Mouse (Mus musculus) small intestine, adult 2 months (tissue): ENCODE results near the gene Rab6b. TPM values are rescaled to one million over a fixed set of nuclear protein-coding genes. Genes with fewer than 3 reads are reported as not detected.
"Not testable (repeated sequence)": the region's sequence is repeated elsewhere in the genome, so short reads cannot be mapped to it uniquely, and the experiment has no call there.

ENCODE experiments used
- H3K27ac ChIP-seq: fragments of 200-500 bp; 2 replicates; pipeline ENCODE4 v1.5.1; 2012; ENCODE audit warnings: low read depth, low read length, control low read depth, inconsistent platforms; ENCODE audit not compliant: insufficient read depth
- H3K27me3 ChIP-seq: fragments of 200-500 bp; 2 replicates; pipeline ENCODE4 v1.6.1; 2012; ENCODE audit warnings: mild to moderate bottlenecking, moderate library complexity, low read length, inconsistent platforms; ENCODE audit not compliant: control insufficient read depth, insufficient read depth
- H3K36me3 ChIP-seq: fragments of 200-500 bp; 2 replicates; pipeline ENCODE4 v1.6.1; 2012; ENCODE audit warnings: mild to moderate bottlenecking, low read length, control low read depth, inconsistent platforms; ENCODE audit not compliant: control insufficient read depth, insufficient read depth
- H3K4me1 ChIP-seq: fragments of 200-500 bp; 2 replicates; pipeline ENCODE4 v1.6.1; 2012; ENCODE audit warnings: low read length, inconsistent platforms, mixed read lengths; ENCODE audit not compliant: control insufficient read depth, insufficient read depth, insufficient read length
- H3K4me3 ChIP-seq: fragments of 200-500 bp; 2 replicates; pipeline ENCODE4 v1.5.1; 2012; ENCODE audit warnings: low read depth, mild to moderate bottlenecking, control low read depth, inconsistent platforms, low read length, moderate library complexity
- CTCF ChIP-seq: fragments of 200-500 bp; IDR thresholded peaks from 2 replicates; pipeline ENCODE4 v1.5.1; 2012; ENCODE audit warnings: low read depth, mild to moderate bottlenecking, control low read depth, inconsistent platforms, low read length, moderate library complexity, mixed read lengths; ENCODE audit not compliant: insufficient replicate concordance, insufficient read length; ENCODE audit errors: extremely low read depth
- POLR2A ChIP-seq: fragments of 200-500 bp; IDR thresholded peaks from 2 replicates; pipeline ENCODE4 v1.6.1; 2012; ENCODE audit warnings: low read depth, mild to moderate bottlenecking, control low read depth, inconsistent platforms, low read length, moderate library complexity
- WGBS: fragments of 180-500 bp; shearing (Covaris S2); methylation state at CpG from one replicate; pipeline ENCODE4 v1.1.7; 2018; 5-methylcytosine and 5-hydroxymethylcytosine counted together
- polyA plus RNA-seq: library from polyadenylated mRNA; depleted of rRNA; stranded (reverse); fragments of >200 nt; gene quantifications from 2 replicates; pipeline ENCODE4 v1.2.3, GENCODE M21; 2012

Rab6b gene
- polyA plus RNA-seq, 1 experiment: 11.6 TPM

- no peak overlapping the region for H3K27ac ChIP-seq
- 77% methylated on average over 5 of the region's 5 CpGs for WGBS
- no peaks in the 10 kb centered on the region for H3K4me1 ChIP-seq
- no peak overlapping the region for H3K4me3 ChIP-seq
- TF ChIP-seq CTCF (no peak), POLR2A (no peak)
- H3K36me3 ChIP-seq: no peaks in the 10 kb centered on the region
- no peaks in the 10 kb centered on the region for H3K27me3 ChIP-seq
Observed at GRCm38 (mm10) chr9:103145351-103145750, 33.8 kb downstream of the Rab6b start.

DNA sequence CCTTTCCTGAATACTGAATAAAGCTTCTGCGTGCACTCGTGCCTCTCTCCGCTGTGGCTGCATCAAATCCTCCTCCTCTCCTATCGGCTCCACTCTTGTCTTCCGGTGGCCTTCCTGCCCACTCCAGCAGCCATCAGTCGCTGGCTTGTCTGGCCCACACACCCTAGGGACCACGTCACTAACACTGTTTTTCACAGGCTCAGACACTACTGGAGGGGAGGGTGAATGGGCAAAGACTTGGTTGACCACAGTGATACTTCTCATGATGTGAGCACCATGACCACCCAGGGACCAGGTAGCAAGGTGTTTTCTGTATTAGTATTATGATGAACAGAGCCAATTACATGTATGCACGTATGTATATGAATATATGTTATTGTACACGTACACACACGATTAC is 34.7 kb downstream of the Rab6b start:
- Histone ChIP-seq H3K4me1 (no peaks in the 10 kb centered on the region), H3K36me3 (no peaks in the 10 kb centered on the region), H3K27me3 (no peaks in the 10 kb centered on the region), H3K4me3 (no peak overlapping the region), H3K27ac (no peak overlapping the region)
- no peak for TF ChIP-seq CTCF
- TF ChIP-seq POLR2A: no peak
- WGBS: 90% methylated on average over 10 of the region's 10 CpGs

DNA sequence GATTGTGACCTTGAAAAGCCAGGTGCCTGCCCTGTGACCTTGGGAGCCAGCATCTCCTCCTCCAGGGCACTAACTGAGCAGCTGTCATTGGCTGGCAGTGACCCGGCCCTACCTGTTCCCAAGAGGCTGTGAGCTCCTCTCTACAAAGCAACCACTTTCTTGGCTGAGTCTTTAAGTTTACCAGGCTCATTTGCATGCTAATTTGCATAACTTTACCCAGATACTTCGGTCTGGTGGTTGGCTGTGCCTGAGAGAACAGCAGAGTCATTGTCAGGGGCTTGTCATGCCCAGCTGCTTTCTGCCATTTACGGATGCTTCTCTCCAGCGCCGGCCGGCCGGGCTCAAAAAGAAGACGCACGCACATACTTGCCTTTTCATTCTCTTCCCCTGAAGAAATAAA is 35.1 kb downstream of the Rab6b start:
- no peaks in the 10 kb centered on the region for H3K27me3 ChIP-seq
- TF ChIP-seq CTCF: no peak
- WGBS: 60% methylated on average over 9 of the region's 9 CpGs
- no peaks in the 10 kb centered on the region for H3K4me1 ChIP-seq
- no peak overlapping the region for H3K27ac ChIP-seq
- no peak overlapping the region for H3K4me3 ChIP-seq
- H3K36me3 ChIP-seq: no peaks in the 10 kb centered on the region

- WGBS: 85% methylated on average over 13 of the region's 13 CpGs
- H3K27ac ChIP-seq: no peak overlapping the region
Observed at GRCm38 (mm10) chr9:103147103-103147502, 35.5 kb downstream of the Rab6b start.

GRCm38 (mm10) chr9:103149074-103149799 is 37.6 kb downstream of the Rab6b start:
- Histone ChIP-seq H3K4me1 (no peaks in the 10 kb centered on the region), H3K27me3 (no peaks in the 10 kb centered on the region), H3K4me3 (no peak overlapping the region), H3K36me3 (no peaks in the 10 kb centered on the region), H3K27ac (no peak overlapping the region)
- 73% methylated on average over 12 of the region's 12 CpGs for WGBS
- TF ChIP-seq POLR2A (no peak), CTCF (no peak)

More at GRCm38 (mm10) chr9:103147103-103147502, 35.5 kb downstream of the Rab6b start:
- TF ChIP-seq POLR2A: no peak
- no peak for TF ChIP-seq CTCF
- H3K4me3 ChIP-seq: no peak overlapping the region
- H3K27me3 ChIP-seq: no peaks in the 10 kb centered on the region
- H3K4me1 ChIP-seq: no peaks in the 10 kb centered on the region
- H3K36me3 ChIP-seq: no peaks in the 10 kb centered on the region

- Histone ChIP-seq H3K4me1 (no peaks in the 10 kb centered on the region), H3K27ac (no peak overlapping the region), H3K36me3 (no peaks in the 10 kb centered on the region), H3K4me3 (no peak overlapping the region), H3K27me3 (no peaks in the 10 kb centered on the region)
- TF ChIP-seq CTCF: no peak
- TF ChIP-seq POLR2A: no peak
- 76% methylated on average over 5 of the region's 5 CpGs for WGBS
Observed at GRCm38 (mm10) chr9:103153286-103153685, 41.7 kb downstream of the Rab6b start.

GRCm38 (mm10) chr9:103154568-103154967 is 43.0 kb downstream of the Rab6b start:
- no peak overlapping the region for H3K4me3 ChIP-seq
- WGBS: 53% methylated on average over 2 of the region's 2 CpGs
- no peaks in the 10 kb centered on the region for H3K36me3 ChIP-seq
- H3K27ac ChIP-seq: no peak overlapping the region
- no peaks in the 10 kb centered on the region for H3K27me3 ChIP-seq
- no peak for TF ChIP-seq CTCF
- no peak for TF ChIP-seq POLR2A
- H3K4me1 ChIP-seq: no peaks in the 10 kb centered on the region

GRCm38 (mm10) chr9:103155158-103155557 is 43.6 kb downstream of the Rab6b start:
- not testable (repeated sequence) for H3K4me3 ChIP-seq, H3K27me3 ChIP-seq, H3K36me3 ChIP-seq, H3K4me1 ChIP-seq, H3K27ac ChIP-seq
- 80% methylated on average over 7 of the region's 7 CpGs for WGBS
